Mouse (Mus musculus): Measurements from ENCODE around the gene Slc22a6. TPM values are rescaled to one million over a fixed set of nuclear protein-coding genes. Genes with fewer than 3 reads are reported as not detected.

Gene Slc22a6
- total RNA-seq (2021) = not detected
- long read RNA-seq, experiment 1 = 0 reads
- long read RNA-seq, experiment 2 = 0 reads

GRCm38 (mm10) chr19:8617904-8618303 lies at the start of gene Slc22a6:
TSS of gene Slc22a6 (plus strand) at chr19:8618039.
- intact Hi-C loops (cut with DNase I; ENCODE audit: low total_unique reads) = no loop called here
- DNase-seq = no peak

- DNase-seq = no peak
- intact Hi-C loops (cut with DNase I; ENCODE audit: low total_unique reads) = no loop called here
Measured at GRCm38 (mm10) chr19:8569453-8569863, 48.4 kb upstream of the Slc22a6 start.

GRCm38 (mm10) chr19:8570341-8571040 lies 47.3 kb upstream of the Slc22a6 start:
- intact Hi-C loops (cut with DNase I; ENCODE audit: low total_unique reads) = no loop called here
- DNase-seq = no peak

GRCm38 (mm10) chr19:8571746-8572145 lies 46.1 kb upstream of the Slc22a6 start:
- intact Hi-C loops (cut with DNase I; ENCODE audit: low total_unique reads) = no loop called here
- DNase-seq = no peak

GRCm38 (mm10) chr19:8572485-8572884 lies 45.4 kb upstream of the Slc22a6 start:
- intact Hi-C loops (cut with DNase I; ENCODE audit: low total_unique reads) = no loop called here
- no peak for DNase-seq

- intact Hi-C loops (cut with DNase I; ENCODE audit: low total_unique reads) = no loop called here
- no peak for DNase-seq
Measured at GRCm38 (mm10) chr19:8577432-8577831, 40.4 kb upstream of the Slc22a6 start.

- peak; percentile 38 for DNase-seq
- intact Hi-C loops (cut with DNase I; ENCODE audit: low total_unique reads) = loop anchor here (2.0 kb wide), 1 partner anchor 104 kb away; no protein-coding TSS in a partner anchor
Measured at GRCm38 (mm10) chr19:8578293-8578969, 39.4 kb upstream of the Slc22a6 start.

- intact Hi-C loops (cut with DNase I; ENCODE audit: low total_unique reads) = loop anchor here (2.0 kb wide), 1 partner anchor 104 kb away; no protein-coding TSS in a partner anchor
- no peak for DNase-seq
Measured at GRCm38 (mm10) chr19:8578970-8579342, 38.9 kb upstream of the Slc22a6 start.

- intact Hi-C loops (cut with DNase I; ENCODE audit: low total_unique reads) = no loop called here
Measured at GRCm38 (mm10) chr19:8585298-8585697, 32.5 kb upstream of the Slc22a6 start.

GRCm38 (mm10) chr19:8585899-8586298 lies 31.9 kb upstream of the Slc22a6 start:
- no peak for DNase-seq
- intact Hi-C loops (cut with DNase I; ENCODE audit: low total_unique reads) = no loop called here

More at GRCm38 (mm10) chr19:8585298-8585697, 32.5 kb upstream of the Slc22a6 start:
- DNase-seq = no peak

- intact Hi-C loops (cut with DNase I; ENCODE audit: low total_unique reads) = no loop called here
Measured at GRCm38 (mm10) chr19:8586350-8586749, 31.5 kb upstream of the Slc22a6 start.

GRCm38 (mm10) chr19:8587315-8587714 lies 30.5 kb upstream of the Slc22a6 start:
- DNase-seq = no peak
- intact Hi-C loops (cut with DNase I; ENCODE audit: low total_unique reads) = no loop called here

More at GRCm38 (mm10) chr19:8586350-8586749, 31.5 kb upstream of the Slc22a6 start:
- no peak for DNase-seq

GRCm38 (mm10) chr19:8590954-8591353 lies 26.9 kb upstream of the Slc22a6 start, which contains the start of gene Slc22a8:
TSS of gene Slc22a8 (plus strand) at chr19:8591254.
- intact Hi-C loops (cut with DNase I; ENCODE audit: low total_unique reads) = no loop called here
- DNase-seq = no peak

- no peak for DNase-seq
- intact Hi-C loops (cut with DNase I; ENCODE audit: low total_unique reads) = no loop called here
Measured at GRCm38 (mm10) chr19:8592155-8592554, 25.7 kb upstream of the Slc22a6 start.

GRCm38 (mm10) chr19:8592873-8593408 lies 24.9 kb upstream of the Slc22a6 start:
- DNase-seq = no peak

GRCm38 (mm10) chr19:8593833-8594232 lies 24.0 kb upstream of the Slc22a6 start:
- no peak for DNase-seq
- intact Hi-C loops (cut with DNase I; ENCODE audit: low total_unique reads) = no loop called here

More at GRCm38 (mm10) chr19:8592873-8593408, 24.9 kb upstream of the Slc22a6 start:
- intact Hi-C loops (cut with DNase I; ENCODE audit: low total_unique reads) = no loop called here

- intact Hi-C loops (cut with DNase I; ENCODE audit: low total_unique reads) = no loop called here
- no peak for DNase-seq
Measured at GRCm38 (mm10) chr19:8594518-8594917, 23.3 kb upstream of the Slc22a6 start.

- intact Hi-C loops (cut with DNase I; ENCODE audit: low total_unique reads) = no loop called here
- DNase-seq = no peak
Measured at GRCm38 (mm10) chr19:8597269-8597668, 20.6 kb upstream of the Slc22a6 start.

- intact Hi-C loops (cut with DNase I; ENCODE audit: low total_unique reads) = no loop called here
Measured at GRCm38 (mm10) chr19:8599229-8599628, 18.6 kb upstream of the Slc22a6 start.

GRCm38 (mm10) chr19:8601922-8602321 lies 15.9 kb upstream of the Slc22a6 start:
- intact Hi-C loops (cut with DNase I; ENCODE audit: low total_unique reads) = no loop called here
- no peak for DNase-seq

More at GRCm38 (mm10) chr19:8599229-8599628, 18.6 kb upstream of the Slc22a6 start:
- DNase-seq = no peak
